Mouse (Mus musculus) embryonic fibroblast, embryonic 13.5 days (primary cell): ENCODE results near the gene Polr2b. TPM values are rescaled to one million over a fixed set of nuclear protein-coding genes. Genes with fewer than 3 reads are reported as not detected.

Experiments used
- H3K27ac ChIP-seq: 2 replicates; pipeline ENCODE4 v1.5.1; 2012; ENCODE audit warnings: low read length, control low read depth, inconsistent platforms; ENCODE audit not compliant: insufficient read depth
- H3K4me1 ChIP-seq: 2 replicates; pipeline ENCODE4 v1.6.1; 2011; ENCODE audit warnings: low read length; ENCODE audit not compliant: control insufficient read depth, insufficient read depth
- H3K4me3 ChIP-seq: 2 replicates; pipeline ENCODE4 v1.5.1; 2011; ENCODE audit warnings: mild to moderate bottlenecking, control low read depth, low read length; ENCODE audit not compliant: insufficient read depth
- CTCF ChIP-seq: IDR thresholded peaks from 2 replicates; pipeline ENCODE4 v1.5.1; 2011; ENCODE audit warnings: mild to moderate bottlenecking, control low read depth, low read length, moderate library complexity, borderline replicate concordance; ENCODE audit not compliant: insufficient read depth
- POLR2A ChIP-seq: IDR thresholded peaks from 2 replicates; pipeline ENCODE4 v1.6.1; 2011; ENCODE audit warnings: low read depth, mild to moderate bottlenecking, control low read depth, low read length, moderate library complexity
- polyA plus RNA-seq: library from polyadenylated mRNA; stranded (reverse); fragments of >200 nt; gene quantifications from 2 replicates; pipeline ENCODE4 v1.2.4, GENCODE M21; 2011; ENCODE audit warnings: low read depth; ENCODE audit not compliant: missing spikeins, insufficient read length

Gene Polr2b
- polyA plus RNA-seq, 1 experiment: 84.9 TPM

DNA sequence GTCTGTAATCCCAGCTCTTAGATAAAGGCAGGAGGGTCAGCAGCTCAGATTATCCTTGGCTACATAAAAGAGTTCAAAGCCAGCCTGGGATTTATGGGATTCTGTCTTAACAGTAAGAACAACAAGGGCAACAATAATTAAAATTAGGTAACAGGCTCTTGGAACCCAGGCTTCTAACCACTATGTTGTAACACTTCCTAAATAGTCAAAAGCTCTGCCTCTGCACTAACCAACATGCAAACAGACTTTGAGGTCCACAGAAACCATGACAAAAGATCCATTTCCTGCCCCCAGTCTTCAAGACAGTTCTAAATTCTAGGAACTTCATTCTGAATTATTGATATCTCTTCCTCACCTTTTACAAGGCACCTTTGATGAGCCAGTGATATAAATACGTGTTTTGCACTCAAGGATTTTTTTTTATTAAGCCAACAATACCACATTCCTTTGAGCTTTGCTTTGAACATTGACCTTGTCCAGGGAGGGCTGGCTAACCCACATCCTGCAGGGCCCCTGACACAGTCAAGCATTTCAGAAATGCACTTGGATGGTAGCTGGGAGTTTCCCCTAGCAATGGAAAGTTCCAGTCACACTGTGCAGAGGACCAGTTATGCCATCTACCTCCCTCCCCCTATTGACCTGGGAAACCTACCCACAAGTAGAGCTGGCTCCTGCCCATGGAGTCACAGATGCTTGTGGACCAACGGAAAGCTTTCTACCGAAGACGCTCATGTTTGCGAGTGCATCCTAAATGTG lies 74.0 kb downstream of the Polr2b start:
- TF ChIP-seq CTCF: no peak
- no peak for TF ChIP-seq POLR2A
- Histone ChIP-seq H3K4me3 (no peak overlapping the region), H3K27ac (peak overlapping the region; percentile 72), H3K4me1 (peaks cover 25% of the 10 kb centered on the region)

DNA sequence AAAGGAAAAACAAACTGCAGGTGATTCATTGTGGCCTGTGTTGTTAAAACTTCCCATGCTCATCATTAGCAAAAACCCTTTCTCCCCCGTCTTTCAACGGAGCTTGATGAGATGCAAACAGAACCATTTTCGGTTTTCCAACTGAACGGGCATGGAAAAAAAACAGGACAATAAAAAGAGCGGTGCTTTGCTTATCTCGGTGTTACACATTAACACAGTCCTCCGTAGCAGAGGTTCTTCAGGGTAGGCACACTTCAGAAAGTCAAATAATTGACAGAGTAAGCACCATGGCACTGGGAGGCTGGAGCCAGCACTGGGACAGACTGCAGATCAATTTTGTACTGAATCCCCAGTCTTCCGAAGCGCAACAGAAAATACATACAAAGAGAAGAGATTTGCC lies 74.8 kb downstream of the Polr2b start:
- Histone ChIP-seq H3K4me3 (no peak overlapping the region), H3K27ac (peak overlapping the region; percentile 50; the same call in 1 of the 2 replicates), H3K4me1 (peaks cover 25% of the 10 kb centered on the region)
- no peak for TF ChIP-seq POLR2A
- TF ChIP-seq CTCF: no peak

DNA sequence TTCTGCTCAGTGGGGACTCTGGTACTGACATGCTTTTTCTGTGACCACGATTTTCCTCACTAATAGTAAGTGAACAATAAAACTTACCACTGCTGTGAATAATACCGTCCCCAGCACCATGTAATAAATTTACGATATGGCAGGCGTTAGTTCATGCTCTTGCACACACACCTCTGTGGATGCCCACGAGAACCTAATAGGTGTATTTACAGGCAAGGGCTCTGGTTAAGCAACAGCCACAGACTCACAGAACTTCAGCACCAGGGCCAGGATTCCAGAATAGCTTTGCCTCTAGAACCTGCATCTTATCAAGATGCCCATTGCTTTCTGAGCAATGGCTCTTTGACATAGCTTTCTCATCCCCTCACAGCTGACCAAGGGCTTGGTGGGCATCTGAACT lies 75.3 kb downstream of the Polr2b start:
- Histone ChIP-seq H3K27ac (peak overlapping the region; percentile 50; the same call in 1 of the 2 replicates), H3K4me1 (peaks cover 25% of the 10 kb centered on the region), H3K4me3 (no peak overlapping the region)
- no peak for TF ChIP-seq CTCF
- no peak for TF ChIP-seq POLR2A

DNA sequence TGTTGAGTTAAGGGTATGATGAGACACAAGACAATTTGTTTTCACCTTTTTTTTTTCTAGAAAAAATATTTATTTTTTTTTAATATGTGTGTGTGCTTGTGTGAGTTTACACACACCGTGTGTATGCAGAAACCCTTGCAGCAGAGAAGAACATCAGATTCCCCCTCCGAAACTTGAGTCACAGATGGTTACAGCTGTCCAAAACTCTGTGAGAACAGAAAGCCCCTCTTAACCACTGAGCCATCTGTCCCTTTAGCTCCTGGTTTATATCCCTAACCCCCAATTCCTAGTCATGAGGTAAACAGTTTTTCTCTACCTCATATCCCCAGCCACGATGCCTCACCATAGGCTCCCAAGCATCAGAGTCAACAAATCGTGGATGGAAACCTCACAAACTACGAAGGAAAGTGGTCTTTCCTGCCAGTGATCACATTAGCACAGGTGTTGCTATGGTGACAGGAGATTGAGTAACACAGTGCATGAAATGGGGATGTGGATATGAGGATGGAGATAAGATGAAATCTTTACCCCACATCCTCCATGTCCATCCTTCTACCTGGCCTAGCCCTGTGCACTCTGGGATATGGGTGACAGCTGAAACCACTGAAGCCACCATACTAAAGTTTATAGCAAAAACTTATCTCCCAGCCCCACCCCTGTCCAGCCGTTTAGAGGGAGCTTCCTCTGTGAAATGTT lies 76.1 kb downstream of the Polr2b start:
- Histone ChIP-seq H3K4me3 (no peak overlapping the region), H3K27ac (peak overlapping the region; percentile 91), H3K4me1 (peaks cover 25% of the 10 kb centered on the region)
- no peak for TF ChIP-seq POLR2A

DNA sequence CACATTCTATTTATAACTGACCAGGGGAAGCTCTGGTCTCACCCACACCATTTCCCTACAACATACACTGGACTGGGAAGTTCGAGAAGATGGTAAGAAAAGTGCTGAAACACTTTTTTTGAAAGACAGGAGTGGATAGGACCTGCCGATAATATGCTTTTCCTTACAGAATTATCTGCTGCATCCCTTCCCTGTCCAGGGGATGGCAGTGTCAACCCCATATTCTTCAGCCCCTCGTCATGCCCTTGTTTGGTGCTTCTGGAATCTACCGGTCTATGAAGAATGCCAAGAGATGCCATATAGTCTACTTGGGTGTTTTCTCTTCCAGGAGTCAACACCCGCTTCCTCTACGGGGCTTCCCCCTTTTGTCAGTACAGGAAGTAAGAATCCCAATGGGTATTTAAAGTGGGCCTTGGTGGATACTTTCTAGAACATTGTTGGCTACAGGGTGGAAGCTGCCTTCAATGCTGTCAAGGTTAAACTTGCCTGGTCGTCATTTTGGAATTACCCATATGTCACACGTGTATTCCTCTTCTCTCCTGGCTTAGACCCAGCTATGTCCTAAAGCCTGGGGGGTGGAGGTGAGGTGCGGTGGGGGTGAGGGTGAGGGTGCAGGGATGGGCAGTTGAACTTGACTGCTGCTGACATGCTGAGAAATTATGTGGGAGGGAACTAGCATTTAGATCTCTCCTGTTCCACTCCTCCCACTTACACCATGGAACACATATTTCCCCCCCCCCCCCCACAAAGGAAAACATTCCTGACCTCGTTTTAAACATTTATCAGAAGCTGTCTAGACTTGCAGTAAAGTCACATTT lies 76.9 kb downstream of the Polr2b start:
- no peak overlapping the region for H3K4me3 ChIP-seq
- TF ChIP-seq CTCF (no peak), POLR2A (no peak)
- peaks cover 25% of the 10 kb centered on the region for H3K4me1 ChIP-seq
- H3K27ac ChIP-seq: peak overlapping the region; percentile 91

DNA sequence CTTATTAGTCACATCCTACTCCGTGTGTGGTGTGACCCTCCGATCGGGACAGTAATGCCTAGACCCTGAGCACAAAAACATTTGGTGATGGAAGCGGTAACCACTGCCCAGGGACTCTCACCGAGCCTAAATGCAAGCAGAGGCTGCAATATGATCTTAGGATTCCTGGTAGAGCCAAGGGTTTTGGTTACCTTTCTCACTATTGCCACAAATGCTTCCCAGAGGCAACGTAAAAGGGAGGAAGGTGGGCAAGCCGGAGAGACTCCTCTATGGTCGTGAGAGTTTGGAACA lies 77.4 kb downstream of the Polr2b start:
- no peak overlapping the region for H3K4me3 ChIP-seq
- peaks cover 25% of the 10 kb centered on the region for H3K4me1 ChIP-seq
- H3K27ac ChIP-seq: peak overlapping the region; percentile 86
- no peak for TF ChIP-seq POLR2A
- no peak for TF ChIP-seq CTCF

DNA sequence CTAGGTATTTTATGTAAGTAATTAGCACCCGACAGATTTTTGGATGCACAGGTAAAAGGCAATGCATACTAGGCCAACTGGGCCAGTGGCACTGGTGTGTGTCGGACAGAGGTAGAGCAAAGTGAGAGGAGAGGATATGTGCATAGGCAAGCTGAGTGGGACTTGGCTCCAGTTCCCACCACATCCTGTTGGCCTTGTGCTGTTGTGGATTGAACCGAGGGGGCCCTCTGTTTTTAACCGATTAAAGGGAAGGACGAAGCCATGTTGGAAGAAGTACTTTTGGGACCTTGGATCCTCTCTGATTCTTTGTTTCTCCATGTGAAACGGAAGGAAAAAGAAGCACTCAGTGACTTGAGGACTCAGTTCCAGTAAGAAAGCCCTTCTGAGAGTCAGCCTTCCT lies 78.4 kb downstream of the Polr2b start:
- TF ChIP-seq POLR2A (no peak), CTCF (no peak)
- Histone ChIP-seq H3K27ac (peak overlapping the region; percentile 86; the same call in 1 of the 2 replicates), H3K4me1 (peaks cover 25% of the 10 kb centered on the region), H3K4me3 (no peak overlapping the region)

DNA sequence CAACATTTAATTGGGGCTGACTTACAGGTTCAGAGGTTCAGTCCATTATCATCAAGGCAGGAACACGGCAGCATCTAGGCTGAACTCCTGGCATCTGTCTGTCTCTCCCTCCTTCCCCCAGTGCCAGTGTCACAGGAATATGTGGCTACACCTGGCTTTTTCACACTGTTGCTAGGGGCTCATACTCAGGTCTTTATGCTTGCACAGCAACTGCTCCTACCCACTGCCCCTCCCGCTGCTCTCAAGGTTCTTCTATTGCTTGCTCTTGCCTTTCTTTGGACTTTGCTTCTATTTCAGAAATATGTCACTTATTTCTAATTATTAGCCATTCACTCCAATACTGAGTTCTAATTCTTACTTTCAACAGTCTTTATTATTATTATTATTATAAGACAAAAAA lies 80.3 kb downstream of the Polr2b start:
- Histone ChIP-seq H3K4me3 (no peak overlapping the region), H3K4me1 (peaks cover 19% of the 10 kb centered on the region), H3K27ac (no peak overlapping the region)
- no peak for TF ChIP-seq CTCF
- TF ChIP-seq POLR2A: no peak

DNA sequence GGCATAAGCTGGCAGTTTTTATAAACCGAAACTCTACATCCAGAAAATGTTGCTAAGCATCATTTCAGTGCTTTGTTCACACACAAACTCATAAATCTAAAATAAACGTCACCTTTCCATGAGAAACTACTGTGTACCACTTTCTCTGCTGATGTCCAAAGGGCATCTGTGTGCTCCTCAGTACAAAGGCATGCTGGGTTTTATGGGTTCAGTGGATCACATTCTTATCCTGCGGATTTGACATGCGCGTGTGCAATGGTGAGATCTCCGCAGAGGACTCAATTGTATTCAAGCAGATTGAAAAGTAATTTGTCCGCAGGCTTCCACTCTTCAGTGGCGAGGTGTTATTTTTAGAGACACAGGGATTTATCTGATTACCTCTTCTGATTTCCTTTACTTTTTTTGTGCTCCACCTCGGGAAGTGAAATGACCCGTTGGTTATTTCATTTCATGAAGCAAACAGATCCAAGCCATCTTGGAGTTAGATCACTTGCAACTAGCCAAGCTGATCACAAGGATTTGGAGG lies 83.2 kb downstream of the Polr2b start:
- H3K27ac ChIP-seq: no peak overlapping the region
- peaks cover 8% of the 10 kb centered on the region for H3K4me1 ChIP-seq
- H3K4me3 ChIP-seq: no peak overlapping the region
- no peak for TF ChIP-seq CTCF

DNA sequence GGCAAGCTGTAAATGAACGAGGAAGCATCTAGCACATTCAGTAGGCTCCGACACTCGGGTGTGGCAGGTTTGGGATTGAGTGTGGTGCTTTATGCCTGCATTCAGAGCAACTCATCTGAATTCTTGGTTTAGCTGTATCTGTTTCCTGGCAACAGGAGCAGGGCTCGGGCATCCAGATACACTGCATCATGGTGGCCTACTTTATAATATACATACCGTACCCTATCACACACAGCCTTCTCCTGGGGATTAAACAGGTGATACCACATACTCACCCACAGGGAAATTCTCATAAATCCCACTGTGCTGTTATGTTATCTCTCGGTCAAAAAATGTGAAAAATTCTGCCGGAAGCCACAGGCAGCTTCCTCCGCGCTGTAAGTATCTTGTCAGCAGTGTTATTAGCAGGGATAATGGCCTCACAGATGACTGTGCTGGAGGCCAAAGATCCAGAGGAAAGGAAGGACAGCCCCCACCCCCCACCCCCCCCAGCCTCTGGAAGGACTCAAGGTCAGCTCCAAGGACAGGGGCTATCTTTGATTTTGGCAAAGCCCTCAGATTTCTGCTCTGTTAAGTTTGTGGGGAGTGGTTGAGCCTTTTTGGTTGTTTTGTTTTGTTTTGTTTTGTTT lies 84.2 kb downstream of the Polr2b start:
- Histone ChIP-seq H3K27ac (no peak overlapping the region), H3K4me3 (no peak overlapping the region), H3K4me1 (peaks cover 9% of the 10 kb centered on the region)
- no peak for TF ChIP-seq CTCF
- no peak for TF ChIP-seq POLR2A
